Mouse (Mus musculus) neural tube, embryonic 15.5 days (tissue): Measurements from ENCODE around the gene Grm8. TPM values are rescaled to one million over a fixed set of nuclear protein-coding genes. Genes with fewer than 3 reads are reported as not detected.
A peak's percentile ranks its signal among the peaks of the same experiment; 100 is the strongest.

Experiments used
- ATAC-seq: fragments of 200-750 bp; cut with Nextera tagmentation; 2 replicates; pipeline ENCODE4 v1.8.0; 2017; ENCODE audit warnings: mild to moderate bottlenecking, moderate TSS enrichment, moderate library complexity; ENCODE audit not compliant: low FRiP score
- H3K27ac ChIP-seq: fragments of 300-500 bp; sonication (generic); replicated peaks from 2 replicates; pipeline ENCODE4 v1.5.1; 2015; ENCODE audit warnings: mild to moderate bottlenecking, inconsistent platforms
- H3K27me3 ChIP-seq: fragments of 300-500 bp; sonication (generic); replicated peaks from 2 replicates; pipeline ENCODE4 v1.6.1; 2015; ENCODE audit warnings: inconsistent platforms
- H3K36me3 ChIP-seq: fragments of 300-500 bp; sonication (generic); 2 replicates; pipeline ENCODE4 v1.6.1; 2015; ENCODE audit warnings: inconsistent platforms
- H3K4me1 ChIP-seq: fragments of 300-500 bp; sonication (generic); 2 replicates; pipeline ENCODE4 v1.6.1; 2015; ENCODE audit warnings: inconsistent platforms
- H3K4me2 ChIP-seq: fragments of 300-500 bp; sonication (generic); 2 replicates; pipeline ENCODE4 v1.6.1; 2015; ENCODE audit warnings: inconsistent platforms, mild to moderate bottlenecking, moderate library complexity
- H3K4me3 ChIP-seq: fragments of 300-500 bp; sonication (generic); replicated peaks from 2 replicates; pipeline ENCODE4 v1.5.1; 2015; ENCODE audit warnings: mild to moderate bottlenecking, inconsistent platforms
- H3K9ac ChIP-seq: fragments of 300-500 bp; sonication (generic); replicated peaks from 2 replicates; pipeline ENCODE4 v1.6.1; 2015; ENCODE audit warnings: mild to moderate bottlenecking, inconsistent platforms
- H3K9me3 ChIP-seq: fragments of 300-500 bp; sonication (generic); replicated peaks from 2 replicates; pipeline ENCODE4 v1.6.1; 2016; ENCODE audit warnings: inconsistent platforms
- WGBS: fragments of 180-500 bp; shearing (Covaris S2); methylation state at CpG from one replicate; pipeline ENCODE4 v1.1.7; 2015; ENCODE audit warnings: mixed read lengths; 5-methylcytosine and 5-hydroxymethylcytosine counted together
- polyA plus RNA-seq: library from polyadenylated mRNA; unstranded; fragments of >200 nt; fragmentation: Nextera tagmentation; extraction: Ambion mirVana; gene quantifications from 2 replicates; pipeline ENCODE4 v1.2.1, GENCODE M21; 2015

Gene Grm8
- 12.3 and 12.9 TPM in 2 replicates for polyA plus RNA-seq

GRCm38 (mm10) chr6:28135001-28135401, at the start of gene Grm8:
Grm8 (minus strand) TSS chr6:28135178.
- under 1% methylated on average over 42 of the region's 42 CpGs for WGBS
- ATAC-seq: peak; percentile 53
- Histone ChIP-seq H3K4me2 (peak within 1 kb of the TSS; percentile 99), H3K27me3 (peaks cover 11% of the 10 kb centered on the region; the same call in 1 of the 2 replicates), H3K9me3 (no peaks in the 10 kb centered on the region), H3K4me1 (peaks cover 24% of the 10 kb centered on the region), H3K4me3 (peak within 1 kb of the TSS; percentile 64), H3K36me3 (no peaks in the 10 kb centered on the region), H3K9ac (peak within 1 kb of the TSS; percentile 50), H3K27ac (peak within 1 kb of the TSS; percentile 42)

GRCm38 (mm10) chr6:28169851-28170539, 35.0 kb upstream of the Grm8 start:
- no peak for ATAC-seq
- H3K27ac ChIP-seq: no peak overlapping the region
- no peaks in the 10 kb centered on the region for H3K9me3 ChIP-seq
- no peaks in the 10 kb centered on the region for H3K27me3 ChIP-seq
- 83% methylated on average over 19 of the region's 19 CpGs for WGBS
- no peak overlapping the region for H3K9ac ChIP-seq
- H3K4me3 ChIP-seq: no peak overlapping the region
- H3K36me3 ChIP-seq: no peaks in the 10 kb centered on the region
- no peak overlapping the region for H3K4me2 ChIP-seq
- no peaks in the 10 kb centered on the region for H3K4me1 ChIP-seq

DNA sequence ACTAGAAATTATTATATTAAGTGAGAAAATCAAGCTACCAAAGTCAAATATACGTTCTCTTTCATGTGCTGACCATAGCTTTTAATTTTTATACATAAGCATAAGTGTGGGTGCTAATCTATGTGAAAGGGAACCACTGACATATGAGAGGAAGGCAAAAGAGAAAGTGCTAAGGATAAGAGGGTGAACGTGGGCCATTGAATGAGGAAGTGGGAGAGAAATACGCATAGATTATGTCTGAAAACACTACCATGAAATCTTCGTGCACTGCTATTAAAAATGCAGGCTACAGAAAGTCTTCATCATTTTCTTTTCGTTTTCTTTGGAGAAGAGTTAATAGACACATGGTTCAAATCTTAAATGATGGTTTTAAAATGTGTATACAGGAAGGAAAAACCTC, 25.4 kb upstream of the Grm8 start:
- ATAC-seq: no peak
- no peak overlapping the region for H3K27ac ChIP-seq
- no peak overlapping the region for H3K9ac ChIP-seq
- H3K4me1 ChIP-seq: no peaks in the 10 kb centered on the region
- 83% methylated on average over 5 of the region's 5 CpGs for WGBS
- H3K4me2 ChIP-seq: no peak overlapping the region
- no peaks in the 10 kb centered on the region for H3K27me3 ChIP-seq
- no peak overlapping the region for H3K4me3 ChIP-seq
- H3K36me3 ChIP-seq: no peaks in the 10 kb centered on the region
- H3K9me3 ChIP-seq: no peaks in the 10 kb centered on the region

GRCm38 (mm10) chr6:28146445-28146844, 11.5 kb upstream of the Grm8 start:
- H3K9ac ChIP-seq: no peak overlapping the region
- H3K9me3 ChIP-seq: no peaks in the 10 kb centered on the region
- H3K36me3 ChIP-seq: no peaks in the 10 kb centered on the region
- ATAC-seq: no peak
- H3K27me3 ChIP-seq: no peaks in the 10 kb centered on the region
- H3K27ac ChIP-seq: no peak overlapping the region
- WGBS: 82% methylated on average over 6 of the region's 6 CpGs
- H3K4me3 ChIP-seq: no peak overlapping the region
- H3K4me1 ChIP-seq: no peaks in the 10 kb centered on the region
- no peak overlapping the region for H3K4me2 ChIP-seq

DNA sequence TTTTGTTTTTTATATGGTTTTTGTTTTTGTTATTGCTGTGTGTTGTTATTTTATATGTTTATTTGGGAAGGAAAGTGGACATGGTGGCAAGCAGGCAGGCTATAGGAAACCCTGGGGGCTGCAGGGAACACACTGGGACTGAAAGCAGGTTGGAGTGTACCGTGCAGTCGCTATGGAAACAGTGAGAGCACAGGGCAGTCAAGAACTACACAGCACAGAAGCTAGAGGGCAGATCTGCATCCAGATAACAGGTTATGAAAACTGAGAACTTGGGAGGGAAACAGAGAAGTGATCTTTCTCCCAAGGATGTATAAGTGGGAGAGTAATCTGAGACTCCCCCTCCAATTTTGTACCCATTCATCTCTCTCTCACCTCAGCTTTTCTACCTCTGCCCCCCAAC, 7.4 kb upstream of the Grm8 start:
- Histone ChIP-seq H3K4me2 (no peak overlapping the region), H3K4me3 (no peak overlapping the region), H3K27ac (no peak overlapping the region), H3K4me1 (no peaks in the 10 kb centered on the region), H3K9me3 (no peaks in the 10 kb centered on the region), H3K27me3 (no peaks in the 10 kb centered on the region; the same call in 1 of the 2 replicates), H3K9ac (no peak overlapping the region), H3K36me3 (no peaks in the 10 kb centered on the region)
- peak; percentile 83 for ATAC-seq
- 13% methylated on average over 2 of the region's 2 CpGs for WGBS

DNA sequence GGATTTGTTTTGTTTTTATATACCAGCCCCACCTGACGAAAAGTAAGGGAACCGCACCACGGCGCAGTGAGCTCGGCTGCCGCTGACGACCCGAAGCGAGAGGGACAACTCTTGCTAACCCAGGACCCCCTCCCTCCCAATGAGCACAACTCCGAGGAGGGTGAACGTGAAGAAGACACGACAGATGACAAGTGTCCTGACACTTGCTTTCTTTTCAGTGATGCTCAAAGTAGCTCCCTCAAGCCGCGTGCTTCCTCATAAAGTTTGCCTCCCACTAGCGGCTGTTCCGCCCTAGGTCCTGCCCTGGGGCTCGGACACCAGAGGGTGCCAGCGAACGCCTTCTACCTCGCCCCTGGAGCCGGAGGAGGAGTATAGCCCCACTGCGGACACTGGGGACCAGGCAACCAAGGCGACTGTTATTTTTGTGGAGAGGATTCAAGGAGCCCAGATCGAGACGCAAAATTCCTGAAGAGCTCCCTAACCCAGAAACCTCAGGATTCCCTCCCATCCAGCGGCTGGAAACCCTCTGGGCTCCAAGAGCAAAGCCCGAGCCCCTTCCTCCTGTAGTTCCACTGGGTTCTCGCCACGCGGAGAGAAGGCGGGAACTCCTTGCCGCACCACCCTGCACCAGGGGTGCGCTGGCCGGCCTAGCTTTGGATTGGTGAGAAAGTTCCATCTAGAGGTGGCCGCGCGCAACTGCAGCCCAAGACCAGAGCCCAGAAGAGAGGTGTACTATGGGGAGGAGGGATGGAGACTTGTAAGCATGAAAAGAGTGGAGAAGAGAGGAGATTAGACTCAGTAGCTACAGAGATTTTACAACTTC, 644 bp upstream of the Grm8 start:
- no peaks in the 10 kb centered on the region for H3K36me3 ChIP-seq
- peaks cover 24% of the 10 kb centered on the region for H3K4me1 ChIP-seq
- no peaks in the 10 kb centered on the region for H3K9me3 ChIP-seq
- under 1% methylated on average over 37 of the region's 37 CpGs for WGBS
- peaks cover 8% of the 10 kb centered on the region; the same call in 1 of the 2 replicates for H3K27me3 ChIP-seq
- peak overlapping the region; percentile 64 for H3K4me3 ChIP-seq
- H3K27ac ChIP-seq: peak overlapping the region; percentile 42
- H3K4me2 ChIP-seq: peak overlapping the region; percentile 99
- peak overlapping the region; percentile 50 for H3K9ac ChIP-seq
- peak; percentile 87 for ATAC-seq

DNA sequence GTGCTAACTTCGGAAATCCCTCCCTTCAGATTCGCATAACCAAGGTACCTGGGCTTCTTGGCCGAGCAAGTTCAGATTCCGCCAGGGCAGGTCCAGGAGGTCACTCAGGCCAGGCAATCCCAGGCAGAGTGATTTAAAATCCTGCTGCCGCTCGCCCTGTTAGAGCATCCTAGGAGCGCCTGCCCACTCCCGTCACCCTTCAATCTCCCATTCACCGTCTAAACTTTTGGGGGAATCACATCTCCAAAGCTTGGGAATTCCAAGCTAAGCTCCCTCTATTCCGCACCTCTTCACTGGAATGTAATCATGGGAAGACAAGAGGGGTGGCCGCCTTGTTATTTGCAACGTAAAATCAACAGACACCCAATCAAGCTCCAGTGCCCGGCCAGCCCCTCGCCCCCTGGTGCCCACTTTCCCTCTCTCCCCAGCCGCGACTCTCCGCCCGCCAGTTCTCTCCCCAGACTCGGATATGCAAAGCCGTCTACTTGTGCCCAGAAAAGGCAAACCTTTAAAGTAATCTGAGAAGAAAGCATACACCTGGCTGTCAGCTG, 652 bp downstream of the Grm8 start:
- under 1% methylated on average over 20 of the region's 20 CpGs for WGBS
- ATAC-seq: peak; percentile 33
- no peaks in the 10 kb centered on the region for H3K36me3 ChIP-seq
- H3K4me3 ChIP-seq: peak overlapping the region; percentile 64
- H3K27ac ChIP-seq: peak overlapping the region; percentile 42
- no peaks in the 10 kb centered on the region for H3K9me3 ChIP-seq
- peaks cover 24% of the 10 kb centered on the region for H3K4me1 ChIP-seq
- H3K4me2 ChIP-seq: peak overlapping the region; percentile 99
- H3K27me3 ChIP-seq: peaks cover 11% of the 10 kb centered on the region; the same call in 1 of the 2 replicates
- H3K9ac ChIP-seq: peak overlapping the region; percentile 50

DNA sequence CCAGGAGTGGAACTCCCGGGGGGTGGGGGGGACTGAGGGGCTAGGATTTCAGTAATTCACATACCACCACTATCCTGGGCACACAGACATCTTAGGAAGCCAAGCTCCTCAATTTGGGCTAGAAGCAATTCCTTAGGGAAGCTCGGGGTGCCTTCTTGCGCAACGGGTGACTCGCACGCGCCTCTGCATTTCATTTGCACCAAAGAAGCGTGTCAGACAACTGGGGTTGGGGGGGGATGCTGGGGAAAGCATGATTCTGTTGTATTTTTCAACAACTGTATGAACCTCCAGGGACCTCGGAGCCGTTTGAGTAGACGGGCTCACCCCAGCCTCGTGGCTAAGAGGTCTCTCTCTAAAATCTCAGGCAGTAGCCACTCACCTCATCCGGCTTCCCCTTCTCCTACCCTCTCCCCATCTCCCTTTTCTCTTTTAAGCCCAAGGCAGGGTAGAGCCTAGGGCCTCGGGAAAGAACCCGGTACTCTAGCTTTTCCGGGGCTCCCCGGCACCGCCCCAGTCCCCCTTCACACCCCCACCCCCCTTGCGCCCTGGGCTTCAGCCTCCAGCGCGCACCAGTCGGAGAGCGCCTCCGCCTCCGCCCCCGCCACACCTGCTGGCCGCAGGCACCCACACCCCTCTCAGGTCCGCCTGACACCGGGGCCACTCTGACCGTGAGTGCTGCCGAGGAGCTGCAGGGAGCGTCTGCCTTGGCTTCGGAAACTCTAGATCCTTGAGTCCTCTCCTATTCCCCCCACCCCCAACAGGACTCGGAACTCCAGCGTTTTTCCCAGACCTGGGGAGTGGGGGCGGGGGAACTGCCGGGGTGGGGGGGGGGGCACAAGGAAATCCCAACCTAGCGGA, 1.5 kb downstream of the Grm8 start:
- Histone ChIP-seq H3K9ac (peak overlapping the region; percentile 50), H3K9me3 (no peaks in the 10 kb centered on the region), H3K4me1 (peaks cover 24% of the 10 kb centered on the region), H3K4me2 (peak overlapping the region; percentile 99), H3K4me3 (peak overlapping the region; percentile 64), H3K27me3 (peaks cover 11% of the 10 kb centered on the region; the same call in 1 of the 2 replicates), H3K27ac (peak overlapping the region; percentile 60), H3K36me3 (no peaks in the 10 kb centered on the region)
- ATAC-seq: peak; percentile 19; the same call in 1 of the 2 replicates
- WGBS: under 1% methylated on average over 37 of the region's 38 CpGs

DNA sequence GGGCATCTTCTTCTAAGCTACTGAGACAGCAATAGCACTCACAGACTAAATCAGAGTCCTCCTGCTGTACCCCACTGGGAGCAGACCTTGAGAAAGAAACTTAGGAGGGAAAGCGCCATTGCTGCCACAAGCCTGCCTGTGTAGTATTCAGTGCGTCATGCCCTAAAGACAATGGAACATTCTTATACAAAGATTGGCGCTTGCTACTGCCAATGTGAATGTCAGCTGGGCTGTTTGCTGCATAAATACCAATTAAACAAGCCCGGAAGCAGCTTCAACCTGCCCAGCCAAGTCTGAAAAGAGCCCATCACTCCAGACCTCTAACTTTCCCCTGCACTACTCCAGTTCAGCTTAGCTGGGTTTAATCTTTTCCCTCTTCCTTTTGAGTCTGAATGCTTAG, 2.9 kb downstream of the Grm8 start:
- H3K4me2 ChIP-seq: peak overlapping the region; percentile 99
- 0 out of 2 replicates have a peak overlapping the region, but pooled peaks have one; percentile 36 for H3K9ac ChIP-seq
- no peak overlapping the region; the same call in 1 of the 2 replicates for H3K27ac ChIP-seq
- H3K9me3 ChIP-seq: no peaks in the 10 kb centered on the region
- H3K4me3 ChIP-seq: peak overlapping the region; percentile 64
- peaks cover 24% of the 10 kb centered on the region for H3K4me1 ChIP-seq
- peaks cover 11% of the 10 kb centered on the region; the same call in 1 of the 2 replicates for H3K27me3 ChIP-seq
- no peaks in the 10 kb centered on the region for H3K36me3 ChIP-seq
- ATAC-seq: no peak
- 11% methylated on average over 4 of the region's 4 CpGs for WGBS

DNA sequence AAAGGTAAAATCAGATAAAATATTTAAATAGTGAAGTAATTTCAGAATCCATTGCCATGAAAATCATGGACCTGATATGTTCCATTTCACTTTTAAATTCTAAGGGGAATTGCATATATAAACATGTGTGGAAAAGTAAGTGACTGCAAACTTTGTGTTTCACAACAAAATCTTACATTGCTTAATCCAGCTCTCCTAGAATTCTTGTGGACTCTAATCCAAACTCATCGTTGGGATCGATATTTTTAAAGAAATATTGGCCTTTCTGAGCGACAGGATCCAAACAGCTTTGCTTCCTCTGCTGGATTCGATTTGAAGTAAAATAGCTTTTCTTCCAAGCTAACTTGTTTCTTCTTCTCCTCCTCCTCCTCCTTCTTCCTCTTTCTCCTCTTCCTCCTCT, 6.1 kb downstream of the Grm8 start:
- no peak for ATAC-seq
- Histone ChIP-seq H3K4me2 (no peak overlapping the region), H3K27ac (no peak overlapping the region), H3K4me1 (peaks cover 16% of the 10 kb centered on the region), H3K4me3 (no peak overlapping the region), H3K9ac (no peak overlapping the region), H3K27me3 (peaks cover 11% of the 10 kb centered on the region; the same call in 1 of the 2 replicates), H3K9me3 (no peaks in the 10 kb centered on the region), H3K36me3 (no peaks in the 10 kb centered on the region)
- WGBS: 96% methylated on average over 4 of the region's 4 CpGs

DNA sequence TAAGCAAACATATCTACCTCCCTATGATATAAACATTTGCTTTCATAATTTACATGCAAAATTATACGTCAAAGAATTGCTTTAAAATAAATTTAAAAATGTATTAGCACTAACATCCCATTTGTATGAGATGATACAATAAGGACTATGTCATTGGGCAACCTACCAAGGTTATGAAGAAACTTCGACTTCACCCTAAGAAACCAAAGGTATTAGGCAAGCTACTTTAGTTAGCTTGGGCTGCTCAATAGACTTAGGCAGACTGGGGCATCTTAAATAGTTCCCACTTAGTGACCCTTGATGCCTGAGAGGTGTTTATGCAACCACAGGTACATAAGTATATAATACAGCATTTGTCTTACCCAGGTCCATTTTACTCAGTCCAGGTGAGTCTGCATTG, 19.5 kb downstream of the Grm8 start:
- Histone ChIP-seq H3K4me2 (no peak overlapping the region), H3K27me3 (no peaks in the 10 kb centered on the region), H3K4me1 (no peaks in the 10 kb centered on the region), H3K36me3 (no peaks in the 10 kb centered on the region), H3K9ac (no peak overlapping the region), H3K9me3 (no peaks in the 10 kb centered on the region), H3K27ac (no peak overlapping the region), H3K4me3 (no peak overlapping the region)
- ATAC-seq: no peak
- 95% methylated on average over 2 of the region's 2 CpGs for WGBS
